In the genomic region with DNA sequence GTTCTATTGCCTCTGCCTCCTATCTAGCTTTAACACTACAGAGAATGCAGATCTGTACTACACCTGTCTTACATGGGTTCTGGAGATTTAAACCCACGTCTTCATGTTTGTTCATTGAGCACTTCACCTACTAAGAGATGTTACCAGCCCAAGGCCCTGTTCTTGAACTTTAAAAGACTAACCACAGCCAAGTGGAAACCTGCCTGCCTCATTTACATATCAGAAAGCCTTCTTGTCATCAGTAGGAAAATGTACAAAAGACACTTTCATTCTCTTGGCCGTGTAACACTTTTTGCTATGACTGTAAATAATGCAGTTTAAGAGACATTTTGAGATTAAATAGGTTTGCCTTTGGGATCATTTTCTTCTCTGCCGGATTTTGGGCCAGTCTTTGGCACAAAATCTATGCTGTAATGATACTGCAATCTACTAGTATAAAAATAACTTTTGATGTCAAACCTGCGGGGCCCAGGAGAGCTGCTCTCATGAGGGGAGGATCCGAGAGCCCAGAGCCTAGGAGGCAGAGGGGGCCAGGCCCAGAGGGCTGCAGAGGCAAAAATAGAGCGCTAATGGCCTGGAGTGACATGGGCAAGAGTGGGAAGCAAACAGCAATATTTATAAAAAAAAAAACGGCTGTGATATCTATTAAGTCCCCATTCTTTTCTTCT, we compare ENCODE assay signal across 9 mouse cellular contexts.
DNase-seq lines count a peak whose midpoint lies in the region; ATAC-seq and TF ChIP-seq lines count a peak whose summit lies in the region.
"Had no signal": no experiment of that assay in that cellular context is flagged by ENCODE, and none has a peak within 500 bp of the region (broad histone marks: within the 10 kb centered on the region; RNA-seq: fewer than 3 reads in every experiment).

No protein-coding gene starts in this region.

- no peak overlapping the region for H3K9ac ChIP-seq in midbrain, embryonic 15.5 days
- H3K9ac ChIP-seq in midbrain, embryonic 11.5 days (ENCODE audit: low read length): no peak overlapping the region
- peak overlapping the region; percentile 75 for H3K9ac ChIP-seq in heart, embryonic 13.5 days
- no peak overlapping the region for H3K9ac ChIP-seq in stomach, embryonic 15.5 days
- H3K9ac ChIP-seq: embryonic facial prominence, embryonic 12.5 days had no signal

- peak overlapping the region; percentile 76 for H3K27ac ChIP-seq in gastrocnemius, adult 2 months
- H3K27ac ChIP-seq in midbrain, embryonic 15.5 days: no peak overlapping the region
- no peak overlapping the region for H3K27ac ChIP-seq in midbrain, embryonic 11.5 days (ENCODE audit: low read depth, low read length)
- H3K27ac ChIP-seq in heart, embryonic 13.5 days (replicated peaks): peak overlapping the region; percentile 34; the same call in 1 of the 2 replicates
- no peak overlapping the region for H3K27ac ChIP-seq in stomach, embryonic 15.5 days
- no peak overlapping the region for H3K27ac ChIP-seq in kidney, adult 2 months (ENCODE audit: insufficient read depth, low read depth, low read length)
- H3K27ac ChIP-seq: embryonic facial prominence, embryonic 12.5 days had no signal

- peak overlapping the region; percentile 69 for H3K4me3 ChIP-seq in gastrocnemius, adult 2 months
- no peak overlapping the region for H3K4me3 ChIP-seq in midbrain, embryonic 15.5 days
- no peak overlapping the region for H3K4me3 ChIP-seq in midbrain, embryonic 11.5 days (ENCODE audit: low read depth, low read length)
- peak overlapping the region; percentile 50 for H3K4me3 ChIP-seq in heart, embryonic 13.5 days
- H3K4me3 ChIP-seq in stomach, embryonic 15.5 days (replicated peaks): peak overlapping the region; percentile 27
- H3K4me3 ChIP-seq in kidney, adult 2 months (ENCODE audit: insufficient read depth, low read depth, low read length): no peak overlapping the region

- no peaks in the 10 kb centered on the region for H3K9me3 ChIP-seq in midbrain, embryonic 15.5 days
- H3K9me3 ChIP-seq in midbrain, embryonic 11.5 days (ENCODE audit: control insufficient read depth, low read length): no peaks in the 10 kb centered on the region
- H3K9me3 ChIP-seq in heart, embryonic 13.5 days: no peaks in the 10 kb centered on the region
- no peaks in the 10 kb centered on the region for H3K9me3 ChIP-seq in stomach, embryonic 15.5 days

- no peaks in the 10 kb centered on the region for H3K27me3 ChIP-seq in midbrain, embryonic 15.5 days (replicated peaks)
- no peaks in the 10 kb centered on the region for H3K27me3 ChIP-seq in midbrain, embryonic 11.5 days (ENCODE audit: control insufficient read depth, insufficient read depth, low read length)
- no peaks in the 10 kb centered on the region for H3K27me3 ChIP-seq in heart, embryonic 13.5 days (replicated peaks)
- H3K27me3 ChIP-seq in stomach, embryonic 15.5 days (replicated peaks): no peaks in the 10 kb centered on the region
- H3K27me3 ChIP-seq in kidney, adult 2 months (replicated peaks; ENCODE audit: control insufficient read depth, insufficient read depth, low read length): no peaks in the 10 kb centered on the region
- H3K27me3 ChIP-seq: embryonic facial prominence, embryonic 12.5 days had no signal

- TF ChIP-seq POLR2A in kidney, adult 2 months (IDR thresholded peaks at IDR 0.05; ENCODE audit: low read depth, low read length): no peak

- WGBS in midbrain, embryonic 15.5 days: 78% methylated on average over 7 of the region's 7 CpGs
- 78% methylated on average over 7 of the region's 7 CpGs for WGBS in midbrain, embryonic 11.5 days
- WGBS in heart, embryonic 13.5 days: 37% methylated on average over 7 of the region's 7 CpGs
- WGBS in stomach, embryonic 15.5 days: 52% methylated on average over 7 of the region's 7 CpGs
- 66% methylated on average over 7 of the region's 7 CpGs for WGBS in kidney, adult 2 months

- ATAC-seq in midbrain, embryonic 15.5 days (replicated peaks): 0 out of 2 replicates have a peak, but pooled peaks have one; percentile 25
- ATAC-seq in midbrain, embryonic 11.5 days (ENCODE audit: low FRiP score): no peak
- ATAC-seq in heart, embryonic 13.5 days (ENCODE audit: extremely low read depth, insufficient number of reproducible peaks, low FRiP score, low TSS enrichment): no peak
- no peak for ATAC-seq in stomach, embryonic 15.5 days (ENCODE audit: insufficient read depth, low FRiP score, low read depth)

- peak overlapping the region; percentile 31; the same call in 1 of the 2 replicates for H3K4me2 ChIP-seq in midbrain, embryonic 15.5 days
- H3K4me2 ChIP-seq in midbrain, embryonic 11.5 days: no peak overlapping the region
- peak overlapping the region; percentile 67 for H3K4me2 ChIP-seq in heart, embryonic 13.5 days
- H3K4me2 ChIP-seq in stomach, embryonic 15.5 days: peak overlapping the region; percentile 44

- intact Hi-C loops in gastrocnemius, adult 2 months (cut with DNase I): loop anchor here (5.0 kb wide), 1 partner anchor 627 kb away; no protein-coding TSS in a partner anchor

- H3K36me3 ChIP-seq in midbrain, embryonic 15.5 days (replicated peaks): no peaks in the 10 kb centered on the region
- H3K36me3 ChIP-seq in midbrain, embryonic 11.5 days (ENCODE audit: control insufficient read depth, insufficient read depth, low read length): no peaks in the 10 kb centered on the region
- H3K36me3 ChIP-seq in heart, embryonic 13.5 days: no peaks in the 10 kb centered on the region
- no peaks in the 10 kb centered on the region for H3K36me3 ChIP-seq in stomach, embryonic 15.5 days
- no peaks in the 10 kb centered on the region for H3K36me3 ChIP-seq in kidney, adult 2 months (ENCODE audit: control insufficient read depth, insufficient read depth, low read length)
- H3K36me3 ChIP-seq: embryonic facial prominence, embryonic 12.5 days had no signal

- peak; percentile 45 for DNase-seq in gastrocnemius, adult 2 months
- no peak for DNase-seq in gastrocnemius, postnatal 25 days
- no peak for DNase-seq in midbrain, embryonic 11.5 days (ENCODE audit: low spot score, missing footprints)
- no peak for DNase-seq in kidney, adult 2 months
- no peak for DNase-seq in testis, postnatal 14 days (ENCODE audit: low spot score)

- H3K4me1 ChIP-seq in midbrain, embryonic 15.5 days: no peaks in the 10 kb centered on the region
- H3K4me1 ChIP-seq in midbrain, embryonic 11.5 days (ENCODE audit: control insufficient read depth, insufficient read depth, low read length): no peaks in the 10 kb centered on the region
- H3K4me1 ChIP-seq in heart, embryonic 13.5 days: peaks cover 6% of the 10 kb centered on the region
- no peaks in the 10 kb centered on the region for H3K4me1 ChIP-seq in stomach, embryonic 15.5 days
- no peaks in the 10 kb centered on the region for H3K4me1 ChIP-seq in kidney, adult 2 months (ENCODE audit: control insufficient read depth, insufficient read depth, low read length)
- H3K4me1 ChIP-seq: embryonic facial prominence, embryonic 12.5 days had no signal

- no peak for TF ChIP-seq CTCF in gastrocnemius, adult 2 months (IDR thresholded peaks at IDR 0.05)
- TF ChIP-seq CTCF in kidney, adult 2 months (conservative IDR thresholded peaks at IDR 0.05; ENCODE audit: insufficient read depth, insufficient read length, low read depth, low read length): no peak

Comparison
In these comparisons a context has a peak if more than half of its experiments do, and no peak if none do; other contexts are left out.
1. H3K27ac ChIP-seq: peak in gastrocnemius, adult 2 months (single experiment) and heart, embryonic 13.5 days (single experiment); none in midbrain, embryonic 15.5 days (single experiment), midbrain, embryonic 11.5 days (single experiment), stomach, embryonic 15.5 days (single experiment) and kidney, adult 2 months (single experiment).
2. H3K4me3 ChIP-seq: peak in gastrocnemius, adult 2 months (single experiment), heart, embryonic 13.5 days (single experiment) and stomach, embryonic 15.5 days (single experiment); none in midbrain, embryonic 15.5 days (single experiment), midbrain, embryonic 11.5 days (single experiment) and kidney, adult 2 months (single experiment).